Mouse (Mus musculus) lung, embryonic 14.5 days (tissue): ENCODE results near the gene Gm17728. TPM values are rescaled to one million over a fixed set of nuclear protein-coding genes. Genes with fewer than 3 reads are reported as not detected.
"Not testable (repeated sequence)": the region's sequence is repeated elsewhere in the genome, so short reads cannot be mapped to it uniquely, and the experiment has no call there.

ENCODE experiments used
- ATAC-seq: fragments of 200-750 bp; cut with Nextera tagmentation; 2 replicates; pipeline ENCODE4 v1.8.0; 2017; ENCODE audit warnings: mild to moderate bottlenecking, moderate TSS enrichment, moderate library complexity; ENCODE audit not compliant: insufficient read depth
- DNase-seq: peaks from one replicate; pipeline ENCODE4 v3.0.0-alpha.2; 2015
- H3K27ac ChIP-seq: fragments of 300-500 bp; sonication (generic); 2 replicates; pipeline ENCODE4 v1.5.1; 2014; ENCODE audit warnings: low read depth, mild to moderate bottlenecking, moderate library complexity
- H3K27me3 ChIP-seq: fragments of 300-500 bp; sonication (generic); 2 replicates; pipeline ENCODE4 v1.6.1; 2014; ENCODE audit warnings: low read length, control low read depth; ENCODE audit not compliant: insufficient read depth
- H3K36me3 ChIP-seq: fragments of 300-500 bp; sonication (generic); 2 replicates; pipeline ENCODE4 v1.6.1; 2014; ENCODE audit warnings: control low read depth; ENCODE audit not compliant: insufficient read depth
- H3K4me1 ChIP-seq: fragments of 300-500 bp; sonication (generic); 2 replicates; pipeline ENCODE4 v1.6.1; 2014; ENCODE audit warnings: antibody characterized with exemption, control low read depth; ENCODE audit not compliant: insufficient read depth
- H3K4me2 ChIP-seq: fragments of 300-500 bp; sonication (generic); 2 replicates; pipeline ENCODE4 v1.6.1; 2014; ENCODE audit warnings: mild to moderate bottlenecking
- H3K4me3 ChIP-seq: fragments of 300-500 bp; sonication (generic); 2 replicates; pipeline ENCODE4 v1.5.1; 2014; ENCODE audit warnings: low read depth, low read length
- H3K9ac ChIP-seq: fragments of 300-500 bp; sonication (generic); 2 replicates; pipeline ENCODE4 v1.6.1; 2014
- H3K9me3 ChIP-seq: fragments of 300-500 bp; sonication (generic); 2 replicates; pipeline ENCODE4 v1.6.1; 2016; ENCODE audit warnings: low read depth, low read length, control low read depth
- CTCF ChIP-seq: IDR thresholded peaks from 2 replicates; pipeline ENCODE4 v1.5.1; 2016; ENCODE audit warnings: antibody characterized with exemption, low read depth
- WGBS: fragments of 180-500 bp; shearing (Covaris S2); extraction: QIAGEN DNeasy Blood & Tissue Kit; methylation state at CpG from one replicate; pipeline ENCODE4 v1.1.7; 2014; 5-methylcytosine and 5-hydroxymethylcytosine counted together
- polyA plus RNA-seq: library from polyadenylated mRNA; unstranded; fragments of >200 nt; fragmentation: Nextera tagmentation; extraction: Ambion mirVana; gene quantifications from 2 replicates; pipeline ENCODE4 v1.2.1, GENCODE M21; 2014

Gene Gm17728
- polyA plus RNA-seq: not detected in 2 replicates

DNA sequence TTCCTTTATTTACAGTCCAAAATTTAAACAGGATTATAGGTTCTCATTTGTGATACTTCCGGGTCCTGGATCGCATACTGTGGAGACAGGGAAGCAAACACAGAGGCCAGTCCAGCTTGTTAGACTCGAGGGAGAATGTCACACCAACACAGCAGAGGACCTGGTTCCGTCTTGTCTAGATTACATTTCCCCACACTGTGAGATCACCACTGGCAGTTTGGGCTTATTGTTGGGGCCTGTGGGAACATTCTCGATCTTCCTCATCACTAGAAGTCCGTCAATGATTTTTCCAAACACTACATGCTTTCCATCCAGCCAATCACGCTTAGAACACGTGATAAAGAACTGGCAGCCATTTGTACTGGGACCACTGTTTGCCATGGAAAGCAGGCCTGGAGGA is at the start of gene Gm17728:
Gene Gm17728, plus strand, starts transcription at position 301 of the 400 bp plus-strand sequence.
- 86% methylated on average over 7 of the region's 8 CpGs for WGBS
- not testable (repeated sequence) for ATAC-seq, H3K36me3 ChIP-seq, H3K27ac ChIP-seq, H3K9me3 ChIP-seq, H3K4me3 ChIP-seq, DNase-seq, H3K4me2 ChIP-seq, H3K4me1 ChIP-seq, H3K27me3 ChIP-seq, H3K9ac ChIP-seq

DNA sequence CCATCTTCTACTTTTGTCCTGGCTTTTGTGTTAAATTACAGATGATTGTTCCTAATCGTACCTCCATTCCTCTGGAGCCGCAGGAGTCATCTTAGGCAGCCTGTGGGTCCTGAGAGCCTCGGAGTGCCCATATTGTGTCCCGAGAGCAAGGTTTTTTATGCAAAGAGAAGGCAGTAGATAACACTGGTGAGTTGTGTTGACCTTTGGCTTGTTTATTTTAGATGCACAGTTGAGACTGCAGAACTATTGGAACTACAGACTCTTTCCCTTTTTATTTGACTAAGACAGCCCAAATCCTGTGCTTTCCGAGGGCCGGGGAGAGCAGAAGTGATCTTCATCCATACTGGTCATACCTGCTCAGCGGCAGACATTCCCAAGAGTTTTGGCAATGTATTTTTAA is 24.4 kb upstream of the Gm17728 start:
- no peaks in the 10 kb centered on the region for H3K36me3 ChIP-seq
- H3K27me3 ChIP-seq: no peaks in the 10 kb centered on the region
- no peak overlapping the region for H3K9ac ChIP-seq
- no peak for ATAC-seq
- DNase-seq: no peak
- no peak overlapping the region for H3K27ac ChIP-seq
- 59% methylated on average over 7 of the region's 7 CpGs for WGBS
- no peaks in the 10 kb centered on the region for H3K4me1 ChIP-seq
- no peaks in the 10 kb centered on the region for H3K9me3 ChIP-seq
- no peak overlapping the region for H3K4me3 ChIP-seq
- H3K4me2 ChIP-seq: no peak overlapping the region
- no peak for TF ChIP-seq CTCF

DNA sequence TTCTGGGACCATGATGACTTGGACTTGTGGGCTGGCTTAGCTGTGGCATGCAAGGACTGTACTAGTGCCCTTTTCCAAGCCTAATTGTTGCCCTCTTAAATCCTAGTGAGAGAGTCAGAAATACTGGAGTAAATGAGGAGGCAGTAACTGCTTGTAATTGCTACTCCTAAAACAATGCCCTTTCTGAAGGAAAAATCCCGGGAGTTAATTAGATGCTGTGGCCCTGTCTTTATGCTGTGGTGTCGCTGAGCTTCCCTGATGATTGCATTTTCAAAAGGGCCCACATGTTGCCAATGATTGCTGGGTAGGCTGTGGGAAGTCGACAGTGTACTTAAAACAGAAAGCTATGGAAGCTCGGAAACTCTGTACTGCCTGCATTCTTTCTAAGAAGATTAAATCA is 23.3 kb upstream of the Gm17728 start:
- TF ChIP-seq CTCF: no peak
- Histone ChIP-seq H3K36me3 (no peaks in the 10 kb centered on the region), H3K9ac (no peak overlapping the region), H3K4me2 (no peak overlapping the region), H3K4me3 (no peak overlapping the region), H3K9me3 (no peaks in the 10 kb centered on the region), H3K27ac (no peak overlapping the region), H3K4me1 (no peaks in the 10 kb centered on the region), H3K27me3 (no peaks in the 10 kb centered on the region)
- DNase-seq (no peak), ATAC-seq (no peak)
- WGBS: 50% methylated on average over 4 of the region's 4 CpGs

DNA sequence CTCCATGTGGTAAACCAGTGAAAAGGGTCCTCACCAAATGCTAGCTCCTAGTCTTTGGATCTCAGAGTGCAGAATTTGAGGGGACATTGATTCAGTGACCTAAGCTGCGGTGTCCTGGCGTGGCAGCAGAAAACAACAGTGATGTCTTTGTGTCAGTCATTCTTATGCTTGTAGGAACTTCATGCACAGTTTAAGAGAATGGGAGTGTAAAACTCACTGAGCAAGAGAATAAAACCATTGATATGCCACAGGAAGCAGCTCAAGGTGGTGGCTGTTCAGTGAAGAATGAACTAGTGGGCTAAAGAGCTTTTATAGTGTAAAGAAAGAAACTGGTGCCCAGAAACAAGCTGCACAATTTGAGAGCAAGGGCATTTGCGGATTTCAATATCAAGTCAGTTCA is 17.9 kb upstream of the Gm17728 start:
- 88% methylated on average over 3 of the region's 3 CpGs for WGBS
- Histone ChIP-seq H3K4me3 (no peak overlapping the region), H3K9me3 (no peaks in the 10 kb centered on the region), H3K4me2 (no peak overlapping the region), H3K9ac (no peak overlapping the region), H3K27me3 (no peaks in the 10 kb centered on the region; the same call in 1 of the 2 replicates), H3K36me3 (no peaks in the 10 kb centered on the region), H3K27ac (no peak overlapping the region), H3K4me1 (no peaks in the 10 kb centered on the region)
- no peak for ATAC-seq
- TF ChIP-seq CTCF: no peak
- DNase-seq: no peak

DNA sequence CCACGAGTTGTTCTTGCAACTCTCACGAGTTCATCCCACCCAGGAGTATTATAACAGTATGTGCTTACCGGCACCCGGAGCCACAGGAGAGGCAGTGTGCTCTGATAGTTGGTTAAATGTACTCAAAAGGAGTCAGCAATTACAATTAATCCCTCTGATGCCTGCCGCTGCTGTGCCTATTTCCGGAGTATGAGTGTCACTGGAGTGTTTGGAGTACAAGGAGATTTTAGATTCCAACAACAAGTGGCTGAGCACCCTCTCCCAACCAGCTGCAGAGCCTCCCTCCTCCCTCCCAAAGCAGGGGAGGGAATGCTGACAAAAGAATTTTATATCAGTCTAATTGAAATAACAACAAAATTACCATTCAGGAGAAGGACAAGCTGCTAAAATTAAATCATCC is 14.2 kb upstream of the Gm17728 start:
- Histone ChIP-seq H3K27ac (no peak overlapping the region), H3K4me2 (no peak overlapping the region), H3K9me3 (no peaks in the 10 kb centered on the region), H3K4me1 (no peaks in the 10 kb centered on the region), H3K4me3 (no peak overlapping the region), H3K36me3 (no peaks in the 10 kb centered on the region), H3K27me3 (no peaks in the 10 kb centered on the region; the same call in 1 of the 2 replicates), H3K9ac (no peak overlapping the region)
- DNase-seq (no peak), ATAC-seq (no peak)
- WGBS: 34% methylated on average over 6 of the region's 6 CpGs
- no peak for TF ChIP-seq CTCF

DNA sequence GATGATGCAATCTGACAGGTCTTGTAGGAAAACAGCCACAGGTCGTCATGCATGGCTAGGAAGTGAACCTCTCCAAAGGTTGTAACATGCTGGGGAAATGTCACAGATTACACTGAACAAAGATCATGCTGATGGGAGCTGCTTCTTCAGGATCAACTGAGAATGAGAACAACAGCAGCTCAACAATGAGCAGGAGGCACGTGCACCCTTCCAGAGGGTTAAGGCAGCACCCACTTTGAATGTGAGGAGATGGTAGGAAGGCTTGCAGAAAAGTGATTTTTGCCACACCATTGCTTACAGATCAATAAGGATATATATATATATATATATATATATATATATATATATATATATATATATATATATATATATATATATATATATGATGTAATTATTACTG is 2.8 kb upstream of the Gm17728 start:
- no peak overlapping the region for H3K4me3 ChIP-seq
- H3K36me3 ChIP-seq: no peaks in the 10 kb centered on the region
- ATAC-seq (no peak), DNase-seq (no peak)
- no peak overlapping the region for H3K9ac ChIP-seq
- no peaks in the 10 kb centered on the region for H3K27me3 ChIP-seq
- no peak overlapping the region for H3K27ac ChIP-seq
- H3K4me2 ChIP-seq: no peak overlapping the region
- H3K4me1 ChIP-seq: no peaks in the 10 kb centered on the region
- whole genome bisulfite sequencing: 78% methylated on average over 2 of the region's 2 CpGs
- peaks cover 7% of the 10 kb centered on the region; the same call in 1 of the 2 replicates for H3K9me3 ChIP-seq
- no peak for TF ChIP-seq CTCF

DNA sequence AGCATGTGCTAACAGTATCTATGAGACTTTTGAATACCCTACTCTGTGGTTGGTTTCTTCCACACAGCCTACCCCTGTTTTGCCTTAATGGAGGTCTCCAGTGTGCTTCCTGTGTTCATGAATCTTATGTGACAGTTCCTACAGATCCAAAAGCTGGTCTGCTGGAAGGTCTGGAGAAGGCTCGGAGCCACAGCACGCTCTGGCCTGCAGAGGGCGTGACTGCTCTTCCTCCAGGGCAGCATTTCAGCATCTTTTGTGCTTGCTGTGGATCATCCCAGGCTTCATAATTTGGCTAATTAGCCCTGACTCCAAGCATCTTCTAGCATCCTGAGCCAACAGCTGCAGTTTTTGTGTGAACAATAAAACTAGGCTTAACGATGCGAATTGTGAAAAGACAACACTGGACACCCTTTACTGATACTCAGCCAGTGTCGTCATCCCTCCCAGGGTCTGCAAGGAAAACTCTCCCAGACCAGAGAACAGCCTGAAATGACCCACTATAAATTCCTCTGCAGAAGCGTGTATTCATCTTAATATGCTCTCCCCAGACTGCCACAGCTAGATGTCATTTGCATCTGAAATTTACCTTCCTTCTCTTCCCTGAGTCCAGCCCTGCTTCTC is 6.6 kb downstream of the Gm17728 start:
- TF ChIP-seq CTCF: 0 out of 2 replicates have a peak, but pooled peaks have one; percentile 20
- Histone ChIP-seq H3K4me1 (no peaks in the 10 kb centered on the region), H3K27ac (no peak overlapping the region), H3K4me2 (no peak overlapping the region), H3K9me3 (peaks cover under 1% of the 10 kb centered on the region; the same call in 1 of the 2 replicates), H3K36me3 (no peaks in the 10 kb centered on the region), H3K9ac (no peak overlapping the region), H3K4me3 (no peak overlapping the region), H3K27me3 (no peaks in the 10 kb centered on the region)
- ATAC-seq (no peak), DNase-seq (peak; percentile 3)
- WGBS: 68% methylated on average over 7 of the region's 7 CpGs
